Mouse (Mus musculus): ENCODE measurements around the gene Bcat2. TPM values are rescaled to one million over a fixed set of nuclear protein-coding genes. Genes with fewer than 3 reads are reported as not detected.

Gene Bcat2
- polyA plus RNA-seq, 2 experiments: 35.9 to 40.6 TPM

DNA sequence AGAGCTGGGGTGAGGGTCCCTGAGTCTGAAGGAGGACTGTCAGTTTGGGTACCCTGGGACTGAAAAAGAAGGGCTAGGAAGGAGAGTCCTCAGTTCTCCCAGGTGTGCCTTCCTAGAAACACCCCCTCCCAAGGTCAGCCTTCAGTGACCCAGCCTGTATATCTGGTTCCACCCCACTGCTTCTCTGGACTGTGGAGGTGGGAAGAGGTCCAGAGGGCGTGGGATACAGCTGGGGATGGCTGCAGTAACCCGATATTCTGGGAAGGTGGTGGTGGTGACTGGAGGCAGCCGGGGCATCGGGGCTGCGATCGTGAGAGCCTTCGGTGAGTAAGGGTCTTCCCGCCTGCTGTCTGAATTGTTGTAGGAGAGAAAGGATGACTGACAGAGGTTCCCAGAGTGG lies 15.2 kb upstream of the Bcat2 start, which contains the start of gene Hsd17b14:
TSS of gene Hsd17b14 (plus strand) at position 150 of the 400 bp plus-strand sequence.
- Histone ChIP-seq H3K9me3 (ENCODE audit: control insufficient read depth, low read length) (no peaks in the 10 kb centered on the region), H3K27ac (no peak within 1 kb of the TSS), H3K9ac (replicated peaks) (no peak within 1 kb of the TSS), H3K4me3 (ENCODE audit: insufficient read depth in 1 of 2, low read depth in 2 of 2, low read length in 2 of 2) (no peak within 1 kb of the TSS), H3K36me3 (replicated peaks; ENCODE audit: control insufficient read depth, insufficient read depth, low read depth) (no peaks in the 10 kb centered on the region), H3K4me1 (replicated peaks; ENCODE audit: control insufficient read depth in 2 of 2, insufficient read depth in 2 of 2, low read length in 1 of 2) (no peaks in the 10 kb centered on the region), H3K4me2 (ENCODE audit: low read depth) (no peak within 1 kb of the TSS), H3K27me3 (ENCODE audit: control insufficient read depth, insufficient read depth, low read length) (no peaks in the 10 kb centered on the region)
- TF ChIP-seq CTCF (IDR thresholded peaks at IDR 0.05; ENCODE audit: low read depth): no peak
- TF ChIP-seq EP300 (IDR thresholded peaks at IDR 0.05; ENCODE audit: low read depth): no peak
- no peak for ATAC-seq (ENCODE audit: insufficient read depth)
- WGBS (ENCODE audit: insufficient replicate concordance): 56% methylated on average over 8 of the region's 8 CpGs
- DNase-seq (ENCODE audit: low read depth in 3 of 3, low spot score in 3 of 3): no peak

DNA sequence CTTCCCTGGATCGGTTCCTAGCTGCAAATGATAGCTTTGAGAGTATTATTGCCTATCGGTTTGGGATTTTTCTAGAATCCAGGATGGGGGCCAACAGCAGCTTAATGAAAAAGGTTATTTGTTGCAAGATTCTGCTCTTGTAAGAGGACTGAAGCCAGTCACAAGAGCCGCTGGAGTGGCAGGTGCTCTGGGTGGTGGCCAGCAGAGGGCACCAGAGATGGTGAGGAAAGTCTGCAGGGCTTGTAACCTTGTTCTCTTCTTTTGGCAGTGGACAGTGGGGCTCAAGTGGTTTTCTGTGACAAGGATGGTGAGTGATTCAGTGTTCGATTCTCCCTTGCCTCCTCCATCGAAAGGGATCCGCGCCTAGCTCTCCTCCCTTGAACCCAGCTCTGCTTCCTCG lies 14.2 kb upstream of the Bcat2 start:
- WGBS (ENCODE audit: insufficient replicate concordance): 22% methylated on average over 8 of the region's 8 CpGs

DNA sequence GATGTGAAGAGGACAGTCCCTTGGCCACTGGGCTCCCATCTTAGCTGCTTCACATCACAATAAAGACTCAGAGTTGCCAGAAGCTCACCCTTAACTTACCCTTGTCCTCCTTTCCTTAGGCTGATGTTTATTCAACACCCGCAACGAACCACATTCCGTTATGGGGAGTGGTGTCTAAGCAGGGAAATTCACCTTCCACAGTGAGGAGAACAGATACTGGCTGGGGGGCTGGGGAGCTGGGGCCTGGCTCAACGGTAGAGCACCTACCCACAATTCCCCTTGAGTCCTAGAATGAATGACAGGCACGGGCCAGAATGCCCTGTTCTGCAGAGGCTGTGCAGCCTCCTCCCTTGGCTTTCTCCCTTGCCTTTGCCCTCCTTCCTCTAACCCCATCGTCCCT lies 11.0 kb upstream of the Bcat2 start:
- Histone ChIP-seq H3K27ac (no peak overlapping the region), H3K27me3 (ENCODE audit: control insufficient read depth, insufficient read depth, low read length) (no peaks in the 10 kb centered on the region), H3K4me2 (ENCODE audit: low read depth) (no peak overlapping the region), H3K9me3 (ENCODE audit: control insufficient read depth, low read length) (no peaks in the 10 kb centered on the region), H3K9ac (replicated peaks) (no peak overlapping the region), H3K36me3 (replicated peaks; ENCODE audit: control insufficient read depth, insufficient read depth, low read depth) (no peaks in the 10 kb centered on the region), H3K4me1 (replicated peaks; ENCODE audit: control insufficient read depth in 2 of 2, insufficient read depth in 2 of 2, low read length in 1 of 2) (peaks cover 8 to 23% of the 10 kb centered on the region in 2 experiments), H3K4me3 (ENCODE audit: insufficient read depth in 1 of 2, low read depth in 2 of 2, low read length in 2 of 2) (no peak overlapping the region)
- TF ChIP-seq EP300 (IDR thresholded peaks at IDR 0.05; ENCODE audit: low read depth): no peak
- TF ChIP-seq CTCF (IDR thresholded peaks at IDR 0.05; ENCODE audit: low read depth): no peak
- WGBS (ENCODE audit: insufficient replicate concordance): 40% methylated on average over 6 of the region's 6 CpGs
- no peak for DNase-seq (ENCODE audit: low read depth in 3 of 3, low spot score in 3 of 3)
- no peak for ATAC-seq (ENCODE audit: insufficient read depth)

More for the DNA sequence above, 14.2 kb upstream of the Bcat2 start:
- ATAC-seq (ENCODE audit: insufficient read depth): no peak; the same call in 1 of the 2 replicates
- Histone ChIP-seq H3K9me3 (ENCODE audit: control insufficient read depth, low read length) (no peaks in the 10 kb centered on the region), H3K36me3 (replicated peaks; ENCODE audit: control insufficient read depth, insufficient read depth, low read depth) (no peaks in the 10 kb centered on the region), H3K4me2 (ENCODE audit: low read depth) (no peak overlapping the region), H3K9ac (replicated peaks) (no peak overlapping the region), H3K4me1 (replicated peaks; ENCODE audit: control insufficient read depth in 2 of 2, insufficient read depth in 2 of 2, low read length in 1 of 2) (peaks cover 2 to 4% of the 10 kb centered on the region in 2 experiments; a peak in 2 of 4 replicates), H3K27ac (no peak overlapping the region), H3K27me3 (ENCODE audit: control insufficient read depth, insufficient read depth, low read length) (no peaks in the 10 kb centered on the region), H3K4me3 (ENCODE audit: insufficient read depth in 1 of 2, low read depth in 2 of 2, low read length in 2 of 2) (no peak overlapping the region)
- peak in 2 of 3 experiments; percentile 49 to 56 for DNase-seq (ENCODE audit: low read depth in 3 of 3, low spot score in 3 of 3)
- TF ChIP-seq CTCF (IDR thresholded peaks at IDR 0.05; ENCODE audit: low read depth) (peak; percentile 95), EP300 (IDR thresholded peaks at IDR 0.05; ENCODE audit: low read depth) (no peak)

DNA sequence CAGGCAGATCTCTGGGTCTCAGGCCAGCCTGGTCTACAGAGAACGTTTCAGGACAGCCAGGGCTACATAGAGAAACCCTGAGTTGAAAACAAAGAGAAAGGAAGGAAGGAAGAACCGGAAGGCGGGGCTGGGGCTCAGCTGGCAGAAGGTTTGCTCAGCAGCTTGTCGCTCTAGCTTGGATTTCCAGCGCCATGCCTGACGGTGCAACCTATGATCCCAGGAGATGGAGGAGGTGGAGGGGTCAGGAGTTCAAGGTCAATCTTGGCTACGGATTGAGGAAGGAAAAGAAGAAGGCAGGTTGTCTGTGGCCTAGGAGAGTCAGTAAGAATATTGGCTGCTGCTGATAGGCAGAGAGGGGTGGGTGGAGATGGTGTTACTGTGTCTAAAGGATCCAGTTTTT lies 9.7 kb upstream of the Bcat2 start:
- no peaks in the 10 kb centered on the region for H3K9me3 ChIP-seq (ENCODE audit: control insufficient read depth, low read length)
- H3K4me2 ChIP-seq (ENCODE audit: low read depth): peak overlapping the region; percentile 52; the same call in 1 of the 2 replicates
- no peak overlapping the region for H3K4me3 ChIP-seq (ENCODE audit: insufficient read depth in 1 of 2, low read depth in 2 of 2, low read length in 2 of 2)
- TF ChIP-seq EP300 (IDR thresholded peaks at IDR 0.05; ENCODE audit: low read depth): no peak
- no peak for TF ChIP-seq CTCF (IDR thresholded peaks at IDR 0.05; ENCODE audit: low read depth)
- DNase-seq (ENCODE audit: low read depth in 3 of 3, low spot score in 3 of 3) (no peak), ATAC-seq (ENCODE audit: insufficient read depth) (no peak)
- peaks cover 8 to 23% of the 10 kb centered on the region in 2 experiments for H3K4me1 ChIP-seq (replicated peaks; ENCODE audit: control insufficient read depth in 2 of 2, insufficient read depth in 2 of 2, low read length in 1 of 2)
- H3K9ac ChIP-seq (replicated peaks): no peak overlapping the region
- 48% methylated on average over 7 of the region's 7 CpGs for WGBS (ENCODE audit: insufficient replicate concordance)
- H3K27me3 ChIP-seq (ENCODE audit: control insufficient read depth, insufficient read depth, low read length): no peaks in the 10 kb centered on the region
- H3K27ac ChIP-seq: no peak overlapping the region
- H3K36me3 ChIP-seq (replicated peaks; ENCODE audit: control insufficient read depth, insufficient read depth, low read depth): no peaks in the 10 kb centered on the region

DNA sequence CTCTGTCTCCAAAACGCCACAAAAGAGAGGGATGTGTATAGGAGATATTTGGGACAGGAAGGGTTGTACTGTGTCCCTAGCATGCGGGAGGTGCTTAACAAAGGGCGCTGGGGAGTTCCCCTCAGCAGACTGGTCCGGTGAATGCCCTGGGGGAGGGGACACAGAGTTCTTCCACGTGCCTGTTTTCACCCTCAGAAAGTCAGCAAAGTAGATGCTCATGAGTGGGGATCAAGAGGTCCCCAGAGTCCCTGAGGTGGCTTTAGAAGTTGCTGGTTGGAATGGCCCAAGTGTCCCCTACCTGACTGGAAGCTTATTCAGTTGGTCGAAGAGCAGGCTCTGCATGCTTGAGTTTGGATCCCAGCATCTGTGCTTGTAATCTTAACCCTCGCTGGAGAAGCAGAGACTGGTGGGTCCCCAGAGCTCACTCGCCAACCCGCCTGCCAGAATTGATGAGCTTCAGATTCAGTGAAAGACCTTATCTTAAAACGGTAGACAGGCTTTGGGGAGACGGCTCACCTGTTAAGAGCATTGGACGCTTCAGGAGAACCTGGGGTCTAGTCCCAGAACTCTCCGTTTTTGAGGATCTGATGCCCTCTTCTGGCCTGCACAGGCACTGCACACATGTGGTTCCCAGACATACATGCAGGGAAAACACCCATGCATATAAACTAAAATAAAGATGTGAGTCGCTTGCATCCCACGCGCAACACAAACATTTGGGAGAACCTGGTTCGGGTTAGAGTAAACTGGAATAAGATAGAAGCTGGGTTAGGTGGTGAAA lies 8.9 kb upstream of the Bcat2 start:
- Histone ChIP-seq H3K27ac (no peak overlapping the region), H3K9ac (replicated peaks) (peak overlapping the region; percentile 48), H3K36me3 (replicated peaks; ENCODE audit: control insufficient read depth, insufficient read depth, low read depth) (no peaks in the 10 kb centered on the region), H3K9me3 (ENCODE audit: control insufficient read depth, low read length) (no peaks in the 10 kb centered on the region), H3K4me2 (ENCODE audit: low read depth) (peak overlapping the region; percentile 52), H3K27me3 (ENCODE audit: control insufficient read depth, insufficient read depth, low read length) (no peaks in the 10 kb centered on the region), H3K4me1 (replicated peaks; ENCODE audit: control insufficient read depth in 2 of 2, insufficient read depth in 2 of 2, low read length in 1 of 2) (peaks cover 8 to 23% of the 10 kb centered on the region in 2 experiments), H3K4me3 (ENCODE audit: insufficient read depth in 1 of 2, low read depth in 2 of 2, low read length in 2 of 2) (peak overlapping the region in 1 of 2 experiments; percentile 13; a peak in 2 of 4 replicates)
- peak in 1 of 3 experiments; percentile 64 for DNase-seq (ENCODE audit: low read depth in 3 of 3, low spot score in 3 of 3)
- peak; percentile 71 for ATAC-seq (ENCODE audit: insufficient read depth)
- WGBS (ENCODE audit: insufficient replicate concordance): 12% methylated on average over 17 of the region's 17 CpGs
- TF ChIP-seq CTCF (IDR thresholded peaks at IDR 0.05; ENCODE audit: low read depth) (peak; percentile 95), EP300 (IDR thresholded peaks at IDR 0.05; ENCODE audit: low read depth) (no peak)
